Mouse (Mus musculus): Measurements from ENCODE around the gene Polr2a. TPM values are rescaled to one million over a fixed set of nuclear protein-coding genes. Genes with fewer than 3 reads are reported as not detected.

The Polr2a gene
- total RNA-seq, 2 experiments from 2014 or later = 64.6 to 65.4 TPM

DNA sequence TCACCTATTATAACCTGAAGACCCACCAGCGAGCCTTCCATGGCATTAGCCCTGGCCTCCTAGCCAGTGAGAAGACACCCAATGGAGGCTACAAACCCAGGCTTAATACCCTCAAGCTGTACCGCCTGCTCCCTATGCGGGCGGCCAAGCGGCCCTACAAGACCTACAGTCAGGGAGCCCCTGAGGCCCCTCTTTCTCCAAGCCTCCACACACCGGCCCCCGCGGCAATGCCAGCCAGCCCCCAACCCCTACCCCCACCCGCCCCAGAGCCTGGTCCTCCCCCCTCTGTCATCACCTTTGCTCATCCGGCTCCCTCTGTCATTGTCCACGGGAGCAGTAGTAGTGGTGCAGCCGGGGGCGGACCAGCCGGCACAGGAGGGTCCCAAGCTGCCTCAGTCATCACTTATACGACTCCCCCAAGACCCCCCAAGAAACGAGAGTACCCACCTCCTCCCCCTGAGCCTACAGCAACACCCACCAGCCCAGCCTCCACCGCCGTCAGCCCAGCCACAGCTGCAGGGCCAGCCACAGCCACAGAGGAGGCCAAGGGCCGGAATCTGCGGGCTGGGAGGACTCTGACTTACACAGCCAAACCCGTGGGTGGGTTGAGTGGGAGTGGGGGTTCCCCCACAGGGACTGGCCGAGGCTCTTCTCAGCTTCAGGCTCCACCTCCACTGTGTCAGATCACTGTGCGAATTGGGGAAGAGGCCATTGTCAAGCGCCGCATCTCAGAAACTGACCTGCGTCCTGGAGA, 19.2 kb upstream of the Polr2a start:
- DNase-seq (ENCODE audit: low spot score in 2 of 2) = no peak
- no peak for TF ChIP-seq CTCF (conservative IDR thresholded peaks at IDR 0.05)
- no peak overlapping the region for H3K4me3 ChIP-seq
- no peak overlapping the region for H3K27ac ChIP-seq

GRCm38 (mm10) chr11:69776488-69776887, 18.1 kb upstream of the Polr2a start:
- Histone ChIP-seq H3K27ac (no peak overlapping the region), H3K4me3 (no peak overlapping the region)
- no peak for DNase-seq (ENCODE audit: low spot score in 2 of 2)
- TF ChIP-seq CTCF (conservative IDR thresholded peaks at IDR 0.05) = no peak

- no peak overlapping the region for H3K27ac ChIP-seq
- H3K4me3 ChIP-seq = no peak overlapping the region
- TF ChIP-seq CTCF (conservative IDR thresholded peaks at IDR 0.05) = no peak
- DNase-seq (ENCODE audit: low spot score in 2 of 2) = no peak
These were observed 17.3 kb upstream of the Polr2a start for GRCm38 (mm10) chr11:69775716-69776115.

DNA sequence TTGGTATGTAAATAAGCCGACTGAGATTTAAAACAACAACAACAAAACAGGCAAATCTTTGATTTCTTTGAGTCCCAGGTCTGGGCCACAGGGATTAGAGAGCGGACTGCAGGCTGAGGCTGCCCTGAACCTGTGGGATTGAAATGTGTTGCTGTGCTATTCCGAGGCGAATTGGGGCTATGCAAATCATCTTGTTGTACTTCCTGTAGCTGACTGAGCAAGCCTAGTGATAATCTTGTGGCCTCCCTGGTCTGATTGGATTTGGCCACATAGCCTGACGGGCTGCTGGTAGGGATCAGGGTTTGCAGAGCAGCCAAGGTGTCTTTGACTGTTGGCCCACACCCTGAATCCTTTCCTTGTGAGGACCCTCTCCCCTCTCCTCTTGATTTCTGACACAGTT, 16.5 kb upstream of the Polr2a start:
- no peak for TF ChIP-seq CTCF (conservative IDR thresholded peaks at IDR 0.05)
- no peak overlapping the region for H3K4me3 ChIP-seq
- DNase-seq (ENCODE audit: low spot score in 2 of 2) = no peak
- no peak overlapping the region for H3K27ac ChIP-seq

DNA sequence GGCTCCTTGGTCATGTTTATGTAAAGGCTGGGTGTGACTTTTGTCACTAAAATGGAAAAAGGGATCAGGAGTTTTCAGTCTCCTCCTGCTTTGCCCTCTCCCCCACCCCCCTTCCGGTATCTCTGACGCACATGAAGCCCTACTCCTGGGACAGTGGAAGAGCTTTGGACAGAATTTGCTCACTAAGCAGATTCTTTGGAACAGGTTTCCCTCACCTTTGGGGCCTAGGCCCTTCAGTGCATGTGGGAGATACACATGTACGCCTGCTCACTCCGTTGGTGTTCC, 9.1 kb upstream of the Polr2a start:
- peak overlapping the region; percentile 96 for H3K4me3 ChIP-seq
- H3K27ac ChIP-seq = peak overlapping the region; percentile 100; the same call in 1 of the 2 replicates
- TF ChIP-seq CTCF (conservative IDR thresholded peaks at IDR 0.05) = no peak
- DNase-seq (ENCODE audit: low spot score in 2 of 2) = no peak

GRCm38 (mm10) chr11:69766872-69767624, 8.6 kb upstream of the Polr2a start:
- no peak for TF ChIP-seq CTCF (conservative IDR thresholded peaks at IDR 0.05)
- H3K4me3 ChIP-seq = peak overlapping the region; percentile 96
- no peak for DNase-seq (ENCODE audit: low spot score in 2 of 2)
- H3K27ac ChIP-seq = peak overlapping the region; percentile 100

GRCm38 (mm10) chr11:69766126-69766609, 7.7 kb upstream of the Polr2a start:
- 0 out of 2 replicates have a peak, but pooled peaks have one; percentile 3 for TF ChIP-seq CTCF (conservative IDR thresholded peaks at IDR 0.05)
- Histone ChIP-seq H3K27ac (peak overlapping the region; percentile 100), H3K4me3 (peak overlapping the region; percentile 96)
- peak; percentile 75 to 78 for DNase-seq (ENCODE audit: low spot score in 2 of 2)

GRCm38 (mm10) chr11:69765221-69766125, 7.0 kb upstream of the Polr2a start, which contains the start of gene Zbtb4:
Zbtb4 (plus strand) TSS chr11:69765912.
- no peak for TF ChIP-seq CTCF (conservative IDR thresholded peaks at IDR 0.05)
- Histone ChIP-seq H3K27ac (peak within 1 kb of the TSS; percentile 100), H3K4me3 (peak within 1 kb of the TSS; percentile 96)
- peak in 1 of 2 experiments; percentile 46 for DNase-seq (ENCODE audit: low spot score in 2 of 2)

DNA sequence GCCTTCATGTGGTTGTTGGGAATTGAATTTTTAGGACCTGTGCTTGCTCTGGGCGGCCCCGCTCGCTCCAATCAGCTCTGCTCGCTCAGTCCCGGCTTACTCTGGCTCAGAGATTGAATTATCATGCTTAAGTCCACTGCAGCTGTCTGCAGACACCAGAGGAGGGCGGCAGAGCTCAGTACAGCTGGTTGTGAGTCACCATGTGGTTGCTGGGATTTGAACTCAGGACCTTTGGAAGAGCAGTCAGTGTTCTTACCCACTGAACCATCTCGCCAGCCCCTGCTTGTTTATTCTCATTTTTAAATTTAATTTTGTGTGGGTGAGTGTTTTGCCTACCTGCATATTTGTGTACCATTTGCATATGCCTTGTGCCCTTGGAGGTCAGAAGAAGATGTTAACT, 5.1 kb upstream of the Polr2a start:
- TF ChIP-seq CTCF (conservative IDR thresholded peaks at IDR 0.05) = peak; percentile 57
- no peak overlapping the region for H3K27ac ChIP-seq
- no peak for DNase-seq (ENCODE audit: low spot score in 2 of 2)
- no peak overlapping the region for H3K4me3 ChIP-seq

DNA sequence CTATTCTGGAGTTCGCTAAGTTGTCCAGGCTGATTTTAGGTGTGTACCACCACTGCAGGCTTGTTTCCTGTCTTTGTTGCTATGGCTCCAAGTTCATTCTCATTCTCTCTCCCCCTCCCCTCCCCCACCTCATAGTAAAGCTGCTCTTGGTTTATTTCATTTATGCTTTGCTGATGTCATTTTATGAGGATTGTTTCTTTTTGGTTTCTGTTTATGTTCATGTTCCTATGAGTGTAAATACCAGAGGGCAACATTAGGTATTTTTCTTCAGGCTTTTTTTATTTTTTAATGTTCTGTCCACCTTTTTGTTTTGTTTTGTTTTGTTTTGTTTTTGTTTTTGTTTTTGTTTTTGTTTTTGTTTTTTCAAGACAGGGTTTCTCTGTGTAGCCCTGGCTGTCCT, 3.4 kb upstream of the Polr2a start, which contains the start of gene Slc35g3:
Slc35g3 (minus strand) TSS at position 101 of the 400 bp plus-strand sequence.
- no peak for TF ChIP-seq CTCF (conservative IDR thresholded peaks at IDR 0.05)
- H3K27ac ChIP-seq = no peak within 1 kb of the TSS
- DNase-seq (ENCODE audit: low spot score in 2 of 2) = no peak
- H3K4me3 ChIP-seq = no peak within 1 kb of the TSS

DNA sequence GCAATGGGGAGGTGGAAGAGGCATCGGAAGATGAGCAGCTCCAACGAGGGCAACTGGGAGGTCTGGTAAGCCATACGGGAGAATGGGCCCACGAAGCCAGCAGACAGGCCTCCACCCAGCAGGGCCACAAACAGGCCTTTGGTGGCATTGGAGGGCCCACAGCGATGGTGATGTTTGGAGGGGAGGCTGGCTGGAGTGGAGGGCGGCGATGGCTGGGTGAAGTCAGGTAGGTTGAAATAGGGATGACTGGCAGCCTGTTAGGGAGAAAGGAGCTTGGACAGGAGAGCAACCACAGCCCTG, 2.4 kb upstream of the Polr2a start:
- no peak for TF ChIP-seq CTCF (conservative IDR thresholded peaks at IDR 0.05)
- Histone ChIP-seq H3K4me3 (no peak overlapping the region), H3K27ac (no peak overlapping the region)
- no peak for DNase-seq (ENCODE audit: low spot score in 2 of 2)

- no peak for TF ChIP-seq CTCF (conservative IDR thresholded peaks at IDR 0.05)
- H3K27ac ChIP-seq = peak overlapping the region; percentile 100
- no peak overlapping the region for H3K4me3 ChIP-seq
- no peak for DNase-seq (ENCODE audit: low spot score in 2 of 2)
These were observed 1.9 kb upstream of the Polr2a start for GRCm38 (mm10) chr11:69760160-69760900.

All from layer of hippocampus, adult 2 months (tissue).